Mouse (Mus musculus) gonadal fat pad, adult 2 months (tissue): Measurements from ENCODE around the gene Amacr. TPM values are rescaled to one million over a fixed set of nuclear protein-coding genes. Genes with fewer than 3 reads are reported as not detected.

Experiments
- DNase-seq: peaks from one replicate; pipeline ENCODE4 v3.0.0-alpha.2; 2012; ENCODE audit warnings: low read depth
- polyA plus RNA-seq: library from polyadenylated mRNA; depleted of rRNA; stranded (reverse); fragments of >200 nt; gene quantifications from 2 replicates; pipeline ENCODE4 v1.2.3, GENCODE M21; 2012

Amacr gene
- polyA plus RNA-seq, 1 experiment = 6.7 TPM

DNA sequence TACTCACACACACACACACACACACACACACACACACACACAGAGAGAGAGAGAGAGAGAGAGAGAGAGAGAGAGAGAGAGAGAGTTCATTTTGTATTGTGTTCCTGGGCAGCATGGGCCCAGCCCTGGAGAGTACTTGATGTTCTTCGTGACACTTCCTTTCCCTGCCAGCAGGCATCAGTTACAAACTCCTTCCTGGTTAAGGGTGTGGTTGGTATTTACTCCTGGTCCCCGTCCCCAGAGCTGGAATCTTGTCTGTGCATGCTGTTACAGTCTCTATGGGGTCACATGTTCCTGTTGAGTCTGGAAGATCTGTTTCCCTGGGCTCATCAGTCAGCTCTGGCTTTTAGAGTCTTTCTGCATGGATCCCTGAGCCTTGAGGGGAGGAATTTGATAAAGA lies 8.9 kb downstream of the Amacr start:
- DNase-seq = no peak

DNA sequence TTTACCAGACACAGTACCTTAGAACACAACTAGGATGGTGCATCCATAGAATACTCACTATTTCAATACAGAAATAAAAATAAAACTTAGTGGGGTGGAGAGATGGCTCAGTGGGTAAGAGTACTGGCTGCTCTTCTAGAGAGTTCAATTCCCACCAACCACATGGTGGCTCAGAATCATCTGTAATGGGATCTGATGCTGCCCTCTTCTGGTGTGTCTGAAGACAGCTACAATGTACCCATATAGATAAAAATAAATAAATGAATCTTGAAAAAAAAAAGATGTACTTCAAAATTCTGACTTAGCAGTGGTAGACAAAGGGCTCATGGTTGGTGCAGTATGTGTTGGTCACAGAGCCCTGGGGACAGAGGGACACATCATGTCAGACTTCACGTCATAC lies 10.0 kb downstream of the Amacr start:
- no peak for DNase-seq

DNA sequence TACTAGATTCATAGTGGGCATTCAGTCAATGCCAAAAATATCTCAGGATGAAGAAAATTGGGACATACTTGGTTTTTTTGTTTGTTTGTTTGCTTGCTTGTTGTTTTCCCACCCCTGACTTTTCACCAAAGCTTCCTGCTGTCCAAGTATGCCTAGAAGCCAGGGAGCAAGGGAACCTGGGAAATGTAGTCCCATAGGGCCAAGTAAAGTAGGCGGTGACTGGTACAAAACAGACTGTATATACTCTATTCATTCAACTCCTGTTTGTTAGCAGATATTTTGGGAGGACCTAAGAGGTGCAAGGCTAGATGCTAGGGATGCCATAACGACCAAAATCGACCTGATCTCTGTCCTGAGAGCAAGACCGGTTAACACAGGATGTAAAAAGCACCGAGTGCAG lies 18.3 kb downstream of the Amacr start:
- DNase-seq = no peak

DNA sequence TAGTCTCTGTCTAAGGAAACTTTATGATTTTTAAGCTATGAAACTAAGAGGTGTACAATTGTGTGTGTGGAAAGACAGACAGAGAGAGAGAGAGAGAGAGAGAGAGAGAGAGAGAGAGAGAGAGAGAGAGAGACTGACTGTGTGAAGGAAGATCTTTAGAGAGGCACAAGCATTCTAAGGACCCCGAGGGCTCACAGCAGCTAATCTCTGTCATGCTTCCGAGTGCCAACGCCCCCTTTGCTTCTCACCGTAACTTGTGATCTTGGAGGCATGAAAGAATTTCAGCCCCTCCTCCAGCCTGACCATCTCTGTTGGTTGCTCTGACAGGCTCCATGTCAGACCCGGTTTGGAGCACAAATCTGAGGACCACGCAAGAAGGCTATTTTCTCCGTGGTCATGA lies 18.9 kb downstream of the Amacr start, which contains the start of gene Slc45a2:
Gene Slc45a2 (plus strand): TSS at position 301 of the 400 bp plus-strand sequence.
- DNase-seq = no peak

DNA sequence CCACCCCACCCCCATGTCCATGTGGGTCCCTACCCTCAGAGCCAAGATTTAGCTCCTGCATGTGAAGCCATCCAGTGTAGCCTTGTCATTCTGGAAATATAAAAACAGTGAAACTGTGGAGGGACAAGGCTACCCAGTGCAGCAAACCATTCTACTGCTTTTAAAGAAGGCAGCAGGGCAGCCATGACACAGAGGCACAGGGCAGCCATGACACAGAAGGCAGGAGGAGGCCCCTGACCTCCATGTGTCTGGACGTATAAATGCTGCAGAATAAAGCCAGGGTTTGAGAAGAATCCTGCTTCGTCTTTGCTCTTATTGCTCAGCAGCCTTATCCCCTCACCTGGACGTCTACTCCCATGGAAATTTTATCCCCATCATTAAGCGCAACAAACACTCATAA lies 22.2 kb downstream of the Amacr start:
- no peak for DNase-seq

DNA sequence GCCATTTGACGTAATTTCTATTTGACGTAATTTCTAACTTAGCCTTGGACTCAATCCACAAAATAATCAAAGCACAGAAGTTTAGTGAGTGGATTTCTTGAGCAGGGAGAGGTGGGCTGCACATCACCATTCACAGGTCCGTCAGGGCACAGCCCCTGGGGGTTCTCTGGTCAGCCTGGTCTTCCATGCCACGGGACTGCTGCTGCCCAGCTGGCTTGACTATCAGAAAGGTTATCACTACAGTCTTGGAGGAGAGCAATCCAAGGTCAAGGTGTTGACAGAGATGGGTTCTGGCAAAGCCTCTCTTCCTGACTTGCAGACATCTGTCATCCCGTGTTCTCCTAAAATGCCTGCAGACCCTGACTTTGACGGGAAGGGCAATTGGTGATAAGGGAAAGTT lies 23.1 kb downstream of the Amacr start:
- DNase-seq = no peak

DNA sequence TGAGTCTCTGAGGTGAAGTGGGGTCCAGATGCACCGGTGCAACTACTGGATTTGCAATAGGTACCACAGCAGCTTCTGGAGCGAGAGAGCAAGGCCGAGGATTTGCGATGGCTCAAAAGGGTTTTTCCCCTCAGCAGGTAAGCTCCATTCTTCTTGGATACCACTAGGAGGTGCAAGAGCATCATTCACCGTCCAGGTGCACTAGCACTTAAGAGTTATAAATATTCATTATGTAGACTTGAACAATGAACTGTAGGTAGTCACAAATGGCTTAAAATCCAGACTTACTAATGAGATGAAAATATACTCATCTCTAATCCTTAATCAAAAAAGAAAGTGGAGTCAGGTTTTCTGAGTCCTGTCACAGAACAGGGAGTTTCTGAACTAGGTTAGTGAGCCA lies 27.2 kb downstream of the Amacr start:
- no peak for DNase-seq

DNA sequence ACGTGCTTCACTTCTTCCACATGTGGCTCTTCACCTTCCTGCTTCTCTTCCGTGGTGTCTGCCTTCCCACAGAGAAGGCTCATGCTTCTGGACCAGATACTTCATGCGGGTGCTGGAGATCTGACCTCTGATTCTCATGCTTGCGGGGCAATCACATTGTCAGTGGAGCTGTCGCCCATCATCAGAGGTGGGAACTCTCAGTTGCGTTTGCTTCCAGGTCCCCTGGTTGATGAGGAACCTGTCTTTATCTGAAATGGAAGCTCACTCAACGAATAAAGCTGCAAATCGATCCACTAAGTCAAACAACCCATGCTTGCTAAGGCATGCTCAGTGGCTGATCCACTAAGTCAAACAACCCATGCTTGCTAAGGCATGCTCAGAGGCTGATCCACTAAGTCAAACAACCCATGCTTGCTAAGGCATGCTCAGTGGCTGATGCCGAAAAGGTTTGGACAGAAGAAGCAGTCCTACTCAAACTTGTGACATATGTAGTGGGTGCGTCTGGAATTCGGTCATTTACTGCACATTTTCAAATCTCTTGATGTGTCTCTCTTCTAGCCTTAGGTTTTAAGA lies 29.5 kb downstream of the Amacr start:
- DNase-seq = no peak

DNA sequence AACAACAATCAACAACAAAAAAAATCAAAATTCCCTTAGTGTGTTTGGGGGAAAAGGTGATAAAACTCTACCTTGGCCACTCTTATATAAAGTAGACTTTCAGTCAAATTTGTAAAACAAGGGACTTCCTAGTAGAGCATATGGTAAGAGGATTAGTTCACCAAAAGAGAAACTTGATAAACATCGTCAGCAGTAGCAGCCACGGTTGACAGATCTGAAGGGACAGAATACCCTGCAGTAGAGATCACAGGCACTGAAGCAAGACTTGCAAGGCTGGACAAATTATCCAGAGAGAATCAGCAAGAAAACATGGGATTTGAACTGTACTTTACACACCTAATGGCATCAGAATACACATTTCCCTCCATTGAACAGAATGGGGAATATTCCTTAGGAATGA lies 33.4 kb downstream of the Amacr start:
- no peak for DNase-seq

DNA sequence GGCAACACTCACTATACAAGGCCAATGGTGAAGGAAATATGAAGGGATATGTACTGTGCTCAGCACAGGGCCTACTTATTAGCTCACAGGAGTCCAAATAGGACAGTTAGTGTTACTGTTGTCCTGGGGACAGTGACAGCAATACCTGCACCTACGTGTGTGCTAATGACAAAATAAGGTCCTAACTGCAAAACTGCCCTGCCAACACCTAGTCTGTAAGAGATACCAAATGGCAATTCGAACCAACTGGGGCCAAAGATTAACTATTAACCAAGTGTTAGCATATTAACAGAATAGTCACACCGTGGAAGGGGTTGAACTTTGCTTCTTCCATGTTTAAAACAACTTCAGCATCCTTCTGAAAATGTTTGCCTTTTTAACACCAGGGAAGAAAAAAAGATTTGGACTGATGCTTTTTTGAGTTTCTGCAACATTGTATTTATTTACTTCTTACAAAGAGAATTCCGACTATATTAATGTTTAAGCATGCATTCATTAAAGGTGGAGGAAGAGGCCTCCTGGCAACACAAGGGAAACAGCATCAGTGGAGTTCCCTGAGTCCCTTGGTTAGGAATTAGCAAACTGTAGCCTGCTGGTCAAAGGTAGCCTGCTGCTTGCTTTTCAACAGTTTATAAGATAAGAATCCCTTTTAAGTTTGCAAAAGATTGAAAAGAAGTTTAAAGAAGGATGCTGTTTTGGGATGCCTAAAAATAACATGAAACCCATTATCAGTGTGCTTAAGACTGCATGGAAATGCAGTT lies 45.4 kb downstream of the Amacr start:
- DNase-seq = no peak

DNA sequence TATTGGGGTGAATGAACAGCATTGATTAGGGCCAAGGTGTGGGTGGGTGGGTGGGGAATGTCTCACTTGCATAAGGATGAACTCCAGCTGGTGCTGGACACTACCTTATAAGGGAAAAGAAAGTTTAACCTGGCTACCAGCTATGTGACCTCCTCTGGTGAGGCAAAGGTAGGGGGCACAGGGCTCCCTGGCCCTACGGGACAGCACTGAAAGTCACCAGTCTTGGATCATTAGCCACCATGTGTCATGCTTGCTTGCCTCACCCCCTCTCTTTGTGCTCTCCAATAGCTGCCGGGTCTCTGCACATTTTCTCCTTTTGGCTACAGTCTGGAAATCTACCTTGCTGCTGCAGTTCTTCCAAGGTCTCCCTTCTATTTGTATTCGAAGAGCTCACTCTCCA lies 48.6 kb downstream of the Amacr start:
- DNase-seq = no peak

DNA sequence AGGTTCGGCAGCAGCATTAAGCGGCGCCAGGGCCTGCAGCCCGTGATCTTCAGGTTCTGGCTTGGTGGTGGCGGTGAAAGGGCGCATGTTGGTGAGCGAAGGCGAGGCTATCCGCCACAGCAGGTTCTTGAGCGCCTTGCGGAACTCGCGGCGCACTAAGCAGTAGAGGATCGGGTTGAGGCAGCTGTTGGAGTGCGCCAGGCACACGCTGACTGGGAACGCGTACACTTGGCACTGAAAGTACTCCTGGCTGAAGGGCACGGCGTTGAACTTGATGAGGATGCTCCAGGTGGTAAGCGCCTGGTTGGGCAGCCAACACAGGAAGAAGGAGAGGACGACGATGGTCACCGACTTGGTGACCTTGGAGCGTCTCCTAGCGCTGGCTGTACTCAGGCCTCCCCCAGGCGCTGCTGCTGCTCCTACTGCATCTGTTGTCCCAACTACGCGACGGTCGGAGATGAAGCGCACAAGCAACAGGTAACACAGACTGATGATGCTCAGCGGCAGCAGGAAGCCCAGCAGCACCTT lies 54.5 kb downstream of the Amacr start:
- no peak for DNase-seq

DNA sequence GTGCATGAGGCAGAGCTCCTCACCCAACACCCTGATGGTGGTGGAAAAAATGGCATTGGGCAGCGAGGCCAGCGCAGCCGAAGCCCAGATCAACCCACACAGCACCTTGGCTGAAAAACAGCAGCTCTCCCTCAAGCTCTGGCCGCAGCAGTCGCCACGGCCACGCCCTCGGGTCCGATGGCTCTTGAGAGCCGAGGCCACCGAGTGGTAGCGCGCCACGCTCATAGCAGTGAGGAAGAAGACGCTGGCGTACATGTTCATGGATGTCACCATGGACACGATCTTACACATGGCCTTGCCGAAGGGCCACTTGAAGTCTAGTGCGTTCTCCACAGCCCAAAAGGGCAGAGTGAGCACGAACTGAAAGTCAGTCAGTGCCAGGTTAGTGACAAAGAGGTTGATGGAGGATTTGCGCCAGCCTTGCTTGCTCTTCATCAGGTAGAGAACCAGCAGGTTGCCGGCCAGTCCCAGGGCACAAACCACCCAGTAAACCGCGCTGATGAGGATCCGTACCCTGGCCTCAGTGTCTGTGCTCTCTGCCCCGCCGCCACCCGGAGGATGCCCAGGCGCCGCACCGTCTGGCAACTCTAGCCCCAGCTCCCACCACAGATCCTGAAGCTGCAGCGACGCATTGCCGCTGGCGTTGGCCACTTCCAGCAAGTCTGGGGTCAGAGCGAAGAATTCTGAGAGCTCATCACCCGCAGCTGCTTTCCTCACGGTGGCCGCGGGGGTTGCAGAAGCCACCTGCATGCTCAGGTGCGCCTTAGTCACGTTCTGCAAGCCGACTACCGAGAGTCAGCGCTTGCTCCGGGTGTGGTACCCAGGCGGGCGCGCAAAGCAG lies 55.2 kb downstream of the Amacr start:
- no peak for DNase-seq

DNA sequence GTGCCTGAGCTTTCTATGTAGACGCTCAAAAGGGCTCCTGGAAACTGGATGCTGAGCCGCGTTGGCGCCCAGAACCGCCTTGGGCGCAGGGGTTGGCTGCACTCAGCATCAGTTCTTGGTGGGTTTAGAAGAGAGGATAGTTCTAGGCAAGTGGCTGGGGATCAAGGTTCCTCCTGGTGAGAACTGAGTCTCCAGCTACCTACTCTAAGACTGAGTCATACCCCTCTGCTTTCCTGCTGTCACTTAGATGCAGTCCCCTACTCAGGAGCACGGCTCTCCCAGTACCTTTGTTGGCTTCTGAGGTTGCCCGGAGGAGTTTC lies 55.8 kb downstream of the Amacr start:
- DNase-seq = no peak

DNA sequence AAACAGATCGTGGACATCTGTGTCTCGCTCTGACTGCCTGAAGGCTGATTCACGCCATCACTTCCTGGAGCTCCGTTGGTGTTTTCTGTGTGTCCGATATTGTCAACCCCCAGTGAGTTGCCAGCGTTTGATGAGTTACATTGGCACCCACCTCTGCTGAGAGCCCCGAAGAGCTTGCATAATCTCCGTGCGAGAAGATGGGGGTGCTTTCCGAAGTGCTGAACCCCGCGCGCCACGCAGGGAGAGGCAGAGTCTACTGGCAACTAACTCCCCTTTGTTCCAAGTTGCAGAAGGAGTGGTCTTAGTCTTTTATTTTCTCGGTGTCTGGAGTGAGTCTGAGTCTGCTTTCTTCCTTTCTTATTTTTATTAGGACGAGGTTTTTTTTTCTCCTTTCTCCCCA lies 56.2 kb downstream of the Amacr start, which contains the start of gene Rxfp3:
Gene Rxfp3 (minus strand): TSS at position 281 of the 400 bp plus-strand sequence.
- no peak for DNase-seq

DNA sequence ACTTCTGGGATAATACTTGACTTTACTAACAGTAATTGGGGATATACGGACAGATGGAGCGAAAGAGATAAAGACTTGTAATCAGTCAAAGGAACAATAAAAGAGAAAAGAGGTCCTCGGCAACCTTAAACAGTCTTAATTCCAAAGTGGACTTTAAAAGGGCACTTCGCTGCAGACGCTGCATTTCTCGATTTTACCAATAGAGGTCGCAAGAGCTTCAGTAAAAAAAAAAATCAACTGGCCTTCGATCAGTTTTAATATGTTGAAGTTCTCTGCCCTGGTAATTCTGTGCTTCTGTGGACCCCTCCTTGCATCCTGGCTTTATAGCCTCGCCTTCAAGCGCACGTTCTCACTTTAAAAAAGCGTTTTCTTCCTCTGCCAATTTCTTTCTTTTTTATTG lies 56.9 kb downstream of the Amacr start:
- DNase-seq = no peak

DNA sequence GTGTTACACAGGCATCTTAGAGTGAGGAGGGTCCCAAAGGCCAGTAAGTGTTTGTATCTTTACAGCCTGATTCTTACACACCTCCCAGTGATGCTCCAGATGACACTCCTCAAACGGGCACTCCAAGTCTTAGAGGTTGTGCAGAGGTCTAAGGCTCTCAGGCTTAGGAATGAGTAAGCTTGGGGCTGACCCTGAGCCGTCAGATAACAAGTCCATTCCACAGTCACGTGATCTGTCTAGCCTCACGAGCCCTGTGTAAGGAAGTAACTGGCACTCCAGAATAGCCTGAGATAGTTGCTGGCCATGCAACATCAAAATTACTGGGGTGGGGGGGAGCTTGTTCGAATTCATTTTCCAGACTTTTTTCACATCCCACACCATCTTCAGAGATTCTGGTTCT lies 58.5 kb downstream of the Amacr start:
- no peak for DNase-seq

DNA sequence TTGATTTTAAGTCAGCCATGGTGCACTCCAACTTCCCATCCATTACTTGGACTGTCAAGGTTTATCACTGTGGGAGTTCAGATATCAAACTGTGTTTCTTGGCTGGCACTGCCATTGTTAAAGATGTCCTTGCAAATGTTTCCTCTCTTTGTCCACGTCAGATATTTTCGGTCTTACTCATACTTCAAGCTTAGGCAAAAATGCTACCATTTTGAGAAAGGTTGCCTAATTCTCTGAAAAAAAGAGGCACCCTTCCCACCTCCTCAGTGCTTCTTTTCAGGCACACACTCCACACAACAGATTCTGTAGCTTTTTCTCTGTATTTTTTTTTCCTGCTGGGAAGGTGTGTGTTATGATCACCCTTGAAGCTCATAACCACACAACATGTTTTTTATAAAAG lies 59.7 kb downstream of the Amacr start:
- no peak for DNase-seq

DNA sequence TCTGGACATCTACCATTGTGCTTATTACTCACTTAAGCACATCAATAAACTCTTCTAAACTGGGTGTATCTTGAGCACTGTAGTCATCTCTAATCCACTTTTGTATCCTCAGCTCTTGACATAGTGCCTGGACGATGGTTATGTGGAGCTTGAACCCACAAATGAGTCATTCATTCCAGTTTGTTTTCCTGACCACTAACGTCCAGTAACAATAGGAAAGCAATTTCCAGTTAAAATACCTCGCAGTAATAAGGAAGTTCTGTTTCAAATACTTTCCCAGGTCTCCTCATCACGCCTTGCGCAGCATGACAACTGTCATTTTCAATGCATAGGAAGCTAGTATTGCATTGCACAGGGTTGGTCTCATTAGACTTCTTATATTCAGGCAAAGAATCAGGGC lies 61.3 kb downstream of the Amacr start:
- no peak for DNase-seq
